Mouse (Mus musculus) spleen, adult 2 months (tissue): Measurements from ENCODE around the gene Sfrp2.

Source experiments
- CTCF ChIP-seq: fragments of 200-500 bp; IDR thresholded peaks from 2 replicates; pipeline ENCODE4 v1.5.1; 2011; ENCODE audit warnings: mild to moderate bottlenecking, inconsistent platforms; ENCODE audit not compliant: insufficient read depth, insufficient read length, insufficient replicate concordance; ENCODE audit errors: extremely low read depth
- POLR2A ChIP-seq: fragments of 200-500 bp; IDR thresholded peaks from 2 replicates; pipeline ENCODE4 v1.6.1; 2011; ENCODE audit warnings: low read depth, low read length, inconsistent platforms

- no peak for TF ChIP-seq CTCF
- TF ChIP-seq POLR2A = no peak
These were observed 21.0 kb downstream of the Sfrp2 start for GRCm38 (mm10) chr3:83787086-83787485.
